Mouse (Mus musculus) megakaryocyte-erythroid progenitor cell, adult 5 weeks (primary cell): ENCODE measurements around the gene Ogfr. TPM values are rescaled to one million over a fixed set of nuclear protein-coding genes. Genes with fewer than 3 reads are reported as not detected.

ENCODE experiments used
- polyA plus RNA-seq: library from polyadenylated mRNA; stranded (reverse); fragments of >175 nt; gene quantifications from 2 replicates; pipeline ENCODE4 v1.2.3, GENCODE M21; 2012

Ogfr gene
- polyA plus RNA-seq = 134 and 158 TPM in 2 replicates

DNA sequence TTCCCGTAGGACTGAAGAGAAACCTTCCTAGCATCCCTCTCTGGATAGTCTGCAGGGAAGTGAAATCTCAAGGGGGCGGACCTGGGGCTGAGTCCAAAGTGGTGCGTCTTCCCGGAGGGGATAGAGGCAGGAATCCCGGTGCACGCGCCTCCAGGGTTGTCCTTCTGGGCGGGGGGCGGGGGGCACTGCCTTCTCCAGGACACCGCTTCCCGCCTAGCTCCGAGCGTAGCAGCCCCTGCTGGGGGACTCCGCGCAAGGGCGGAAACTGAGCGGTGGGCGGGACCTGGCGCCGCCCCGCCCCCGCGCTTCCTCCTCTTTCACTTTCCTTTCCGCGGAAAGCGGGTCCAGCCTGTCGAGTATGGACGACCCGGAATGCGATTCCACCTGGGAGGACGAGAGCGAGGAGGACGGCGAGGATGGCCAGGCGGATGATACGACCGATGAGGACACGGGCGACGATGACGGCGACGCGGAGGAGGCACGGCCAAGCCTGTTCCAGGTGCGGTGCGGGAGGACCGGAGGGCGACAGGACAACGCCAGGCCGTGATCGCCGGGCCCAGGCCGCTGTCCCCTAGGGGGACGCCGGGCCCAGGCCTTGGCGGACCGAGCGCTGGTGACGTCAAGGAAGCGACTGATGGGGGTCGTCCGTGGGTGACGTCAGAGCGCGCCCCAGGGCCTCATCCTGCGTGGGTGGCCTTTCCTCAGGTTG lies at the start of gene Ogfr:
Gene Ogfr, plus strand, starts transcription at position 123 of the 709 bp plus-strand sequence.

DNA sequence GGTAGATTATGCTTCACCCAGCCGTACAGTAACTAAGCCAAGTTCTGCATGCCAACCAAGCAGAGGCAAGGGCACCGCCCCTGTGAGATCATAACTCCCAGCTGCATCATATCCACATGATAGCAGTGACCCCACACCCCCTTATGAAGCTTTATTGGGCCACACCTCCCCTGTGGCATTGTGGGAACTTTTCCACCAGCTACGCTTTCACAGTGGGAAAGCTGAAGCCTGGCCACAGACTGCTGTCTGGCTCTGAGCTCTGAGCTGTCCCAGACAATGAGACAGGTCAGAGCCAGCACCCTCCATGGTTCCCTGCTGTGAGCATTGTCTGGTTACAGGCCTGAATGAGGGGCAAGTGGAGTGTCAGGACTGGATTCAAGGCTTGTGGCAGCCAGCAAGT lies 8.0 kb upstream of the Ogfr start, which contains the start of gene Mrgbp:
Gene Mrgbp, plus strand, starts transcription at position 303 of the 400 bp plus-strand sequence.

DNA sequence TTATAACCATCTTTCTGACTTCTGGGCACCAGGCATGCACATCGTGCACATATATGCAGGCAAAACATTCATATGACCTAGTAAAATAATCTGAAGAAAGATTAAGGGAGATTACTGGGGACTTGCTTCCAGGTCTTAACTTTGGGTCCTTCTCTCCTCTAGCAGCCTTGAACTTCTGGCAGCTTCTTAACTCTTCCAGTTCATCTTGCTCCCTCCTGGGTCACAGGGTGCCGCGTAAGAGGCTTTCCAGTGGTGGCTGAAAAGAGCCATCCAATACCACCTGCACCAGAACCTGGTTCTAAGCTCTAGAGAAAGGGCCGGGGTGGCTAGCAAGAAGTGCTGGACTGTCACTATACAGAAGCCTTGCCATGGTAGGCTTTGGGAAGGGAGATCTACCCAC lies 8.4 kb downstream of the Ogfr start, which contains the start of gene Col9a3:
Gene Col9a3, plus strand, starts transcription at position 301 of the 400 bp plus-strand sequence.

DNA sequence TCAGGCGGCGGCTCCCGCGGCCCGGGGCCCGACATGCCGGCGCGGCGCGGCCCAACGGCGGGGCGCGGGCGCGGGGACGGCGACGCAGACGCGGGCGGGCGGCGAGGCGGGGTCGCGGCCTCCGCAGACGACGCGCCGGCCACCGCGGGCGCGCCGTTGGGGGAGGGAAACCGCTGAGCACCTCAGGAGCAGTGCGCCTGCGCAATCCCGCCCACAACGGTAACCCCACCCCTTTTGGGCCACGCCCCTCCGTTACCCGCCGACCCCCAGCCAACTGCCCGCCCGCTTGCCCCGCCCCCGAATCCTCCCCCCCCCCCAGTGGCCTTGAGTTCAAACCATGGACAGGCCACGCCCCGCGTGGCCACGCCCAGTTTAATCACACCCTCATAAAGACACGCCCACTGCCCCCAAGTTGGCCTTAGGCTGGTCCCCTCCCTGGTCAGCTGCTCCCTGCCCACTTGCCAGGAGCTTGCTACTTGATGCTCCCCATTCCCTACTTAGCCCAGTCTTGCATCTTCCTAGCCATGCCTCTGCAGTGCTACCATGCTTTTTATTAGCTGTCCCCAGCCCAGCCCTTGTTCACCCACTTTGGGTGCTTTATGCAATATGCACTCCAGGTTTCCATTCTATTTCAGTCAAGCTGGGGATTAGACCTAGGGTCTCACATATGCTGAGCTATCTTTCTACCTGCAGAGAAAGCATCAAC lies 53.7 kb downstream of the Ogfr start, which contains the start of gene Tcfl5:
Gene Tcfl5, minus strand, starts transcription at position 154 of the 706 bp plus-strand sequence.

Other genes starting within 250 kb of the Ogfr start
- 23.3 and 26.7 TPM in 2 replicates for gene Slco4a1, start 133.0 kb upstream of the Ogfr start, polyA plus RNA-seq
- not detected in 2 replicates for gene Ntsr1, start 89.3 kb upstream of the Ogfr start, polyA plus RNA-seq
- gene Mrgbp, start 7.9 kb upstream of the Ogfr start, polyA plus RNA-seq = 20.8 and 25.2 TPM in 2 replicates
- 0.61 and 1.5 TPM in 2 replicates for gene Col9a3, start 8.5 kb downstream of the Ogfr start, polyA plus RNA-seq
- not detected in 2 replicates for gene Tcfl5, start 53.5 kb downstream of the Ogfr start, polyA plus RNA-seq
- 16.5 and 24.3 TPM in 2 replicates for gene Dido1, start 120.8 kb downstream of the Ogfr start, polyA plus RNA-seq
- gene Gid8, start 120.9 kb downstream of the Ogfr start, polyA plus RNA-seq = 17.7 and 21.8 TPM in 2 replicates
- gene Slc17a9, start 136.0 kb downstream of the Ogfr start, polyA plus RNA-seq = 28.4 and 28.7 TPM in 2 replicates
- not detected in 2 replicates for gene Bhlhe23, start 187.7 kb downstream of the Ogfr start, polyA plus RNA-seq